Mouse (Mus musculus): Measurements from ENCODE around the gene Rorc.

Rorc gene

GRCm38 (mm10) chr3:94413031-94413679 lies 40.6 kb downstream of the Rorc start, which contains the start of gene Tdrkh:
Gene Tdrkh (plus strand): TSS chr3:94413273.
- peak; percentile 62 for DNase-seq (ENCODE audit: extremely low read depth, low read depth, low spot score)

DNA sequence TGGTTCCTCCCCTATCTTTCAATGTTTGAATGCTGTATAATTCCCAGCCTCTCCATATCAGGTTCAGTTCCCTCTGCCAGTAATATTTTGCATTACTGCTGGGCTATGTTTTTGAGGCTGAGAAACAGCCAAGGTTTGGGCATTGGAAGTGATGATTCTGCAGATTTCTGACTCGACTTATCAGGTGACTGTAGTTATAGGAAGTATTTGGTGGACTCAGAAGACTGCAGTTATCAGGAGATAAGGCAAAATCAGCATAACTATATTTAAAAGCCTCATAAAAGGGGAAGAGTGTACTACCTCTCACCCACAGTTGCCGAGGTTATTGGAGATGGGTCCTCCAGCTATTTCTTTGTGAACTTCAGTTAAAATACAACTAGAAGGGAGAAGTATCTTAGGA lies 58.4 kb downstream of the Rorc start:
- DNase-seq (ENCODE audit: extremely low read depth, low read depth, low spot score), result no peak

- no peak for DNase-seq (ENCODE audit: extremely low read depth, low read depth, low spot score)
These were observed 61.7 kb downstream of the Rorc start for GRCm38 (mm10) chr3:94434305-94434704.

DNA sequence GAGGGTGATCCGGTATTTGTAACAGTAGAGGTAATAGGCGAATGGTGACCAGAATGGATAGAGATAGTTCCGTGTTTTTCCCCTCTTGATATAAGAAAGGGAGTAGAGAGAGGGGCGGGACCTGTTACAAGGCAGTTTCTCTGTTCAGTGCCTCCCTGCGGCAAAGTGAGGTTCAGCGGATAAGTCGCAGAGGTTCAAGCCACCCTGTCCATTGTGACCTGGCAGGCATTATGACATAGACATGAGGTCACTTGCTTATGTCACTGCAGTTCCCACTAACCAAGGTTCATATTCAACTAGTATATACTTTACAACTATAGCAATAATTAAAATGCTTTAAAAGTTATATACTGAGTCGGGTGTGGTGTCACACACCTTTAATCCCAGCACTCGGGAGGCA lies 63.8 kb downstream of the Rorc start:
- no peak for DNase-seq (ENCODE audit: extremely low read depth, low read depth, low spot score)

DNA sequence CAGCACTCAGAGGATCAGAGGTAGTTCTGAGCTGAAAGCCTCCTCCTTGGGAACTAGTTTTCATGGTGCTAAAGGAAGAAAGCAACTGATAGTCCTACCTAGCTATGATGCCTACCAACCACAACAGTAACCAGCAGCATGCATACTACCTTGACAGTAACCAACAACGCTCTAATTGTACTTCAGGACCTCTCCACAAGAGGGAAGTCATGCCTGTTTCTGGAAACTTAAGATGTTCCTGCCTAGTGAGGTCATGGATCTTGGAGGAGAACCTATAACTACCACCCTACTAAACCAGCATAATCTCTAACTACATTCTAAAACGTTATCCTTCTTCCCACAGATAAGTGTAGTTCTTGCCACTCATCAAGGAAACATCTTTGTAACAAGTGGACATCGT lies 68.6 kb downstream of the Rorc start:
- no peak for DNase-seq (ENCODE audit: extremely low read depth, low read depth, low spot score)

- DNase-seq (ENCODE audit: extremely low read depth, low read depth, low spot score), result no peak
These were observed 70.5 kb downstream of the Rorc start, which contains the start of gene Mrpl9 for GRCm38 (mm10) chr3:94442951-94443596. Gene Mrpl9 (plus strand): TSS chr3:94443318.

- DNase-seq (ENCODE audit: extremely low read depth, low read depth, low spot score), result no peak
These were observed 71.0 kb downstream of the Rorc start, which contains the start of gene Oaz3 for GRCm38 (mm10) chr3:94443597-94443964. Gene Oaz3 (minus strand): TSS chr3:94443915.

Data from fat pad, adult 2 months (tissue).